Mouse (Mus musculus) kidney, adult 2 months (tissue): ENCODE data around the gene Atf6b.

ENCODE experiments used
- CTCF ChIP-seq: fragments of 200-500 bp; conservative IDR thresholded peaks from 2 replicates; pipeline ENCODE4 v1.5.1; 2011; ENCODE audit warnings: low read depth, mild to moderate bottlenecking, control low read depth, low read length, moderate library complexity, mixed read lengths; ENCODE audit not compliant: insufficient read depth, insufficient read length
- POLR2A ChIP-seq: fragments of 200-500 bp; IDR thresholded peaks from one replicate; pipeline ENCODE4 v1.6.1; 2011; ENCODE audit warnings: low read depth, low read length, control low read depth

DNA sequence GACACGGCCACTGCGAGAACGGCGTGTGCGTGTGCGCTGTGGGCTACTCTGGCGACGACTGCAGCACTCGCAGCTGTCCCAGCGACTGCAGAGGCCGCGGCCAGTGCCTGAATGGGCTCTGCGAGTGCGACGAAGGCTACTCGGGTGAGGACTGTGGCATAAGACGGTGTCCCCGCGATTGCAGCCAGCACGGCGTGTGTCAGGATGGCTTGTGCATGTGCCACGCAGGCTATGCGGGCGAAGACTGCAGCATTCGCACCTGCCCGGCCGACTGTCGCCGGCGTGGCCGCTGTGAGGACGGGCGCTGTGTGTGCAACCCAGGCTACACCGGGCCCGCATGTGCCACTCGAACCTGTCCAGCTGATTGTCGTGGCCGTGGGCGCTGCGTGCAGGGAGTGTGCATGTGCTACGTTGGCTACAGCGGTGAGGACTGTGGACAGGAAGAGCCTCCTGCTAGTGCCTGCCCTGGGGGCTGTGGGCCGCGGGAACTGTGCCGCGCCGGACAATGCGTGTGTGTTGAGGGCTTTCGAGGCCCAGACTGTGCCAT is 25.4 kb downstream of the Atf6b start:
- TF ChIP-seq POLR2A (no peak), CTCF (no peak)
